Mouse (Mus musculus) lung, adult 2 months (tissue): Measurements from ENCODE around the gene Hist2h3b.

Source experiments
- CTCF ChIP-seq: fragments of 200-500 bp; IDR thresholded peaks from 2 replicates; pipeline ENCODE4 v1.5.1; 2011; ENCODE audit warnings: mild to moderate bottlenecking, low read length, control low read depth; ENCODE audit not compliant: insufficient read depth
- POLR2A ChIP-seq: fragments of 200-500 bp; IDR thresholded peaks from 2 replicates; pipeline ENCODE4 v1.6.1; 2011; ENCODE audit warnings: low read depth, mild to moderate bottlenecking, control low read depth, low read length, borderline replicate concordance; ENCODE audit errors: extremely low read depth

GRCm38 (mm10) chr3:96234914-96235313 is 33.5 kb upstream of the Hist2h3b start:
- TF ChIP-seq CTCF (no peak), POLR2A (no peak)
